Mouse (Mus musculus): ENCODE data around the gene Nectin1.

GRCm38 (mm10) chr9:43755928-43756327 is 12.1 kb downstream of the Nectin1 start:
- TF ChIP-seq CTCF (IDR thresholded peaks at IDR 0.05; ENCODE audit: low read depth, low read length) (no peak), POLR2A (IDR thresholded peaks at IDR 0.05; ENCODE audit: extremely low read depth, insufficient read depth, low read length) (0 out of 2 replicates have a peak, but pooled peaks have one; percentile 58)

All from liver, adult 2 months (tissue).